Mouse (Mus musculus) right cerebral cortex, postnatal 14 days (tissue): ENCODE data around the gene AI413582.

ENCODE experiments used
- DNase-seq: peaks from one replicate; pipeline ENCODE4 v3.0.0; 2022

The AI413582 gene

GRCm38 (mm10) chr17:27565163-27565941 lies at the start of gene AI413582:
TSS of gene AI413582 (minus strand) at chr17:27565756.
- DNase-seq, result peak; percentile 94

GRCm38 (mm10) chr17:27613016-27613415 lies 47.5 kb upstream of the AI413582 start:
- no peak for DNase-seq

GRCm38 (mm10) chr17:27611994-27612393 lies 46.4 kb upstream of the AI413582 start:
- no peak for DNase-seq

GRCm38 (mm10) chr17:27611519-27611884 lies 45.9 kb upstream of the AI413582 start:
- no peak for DNase-seq

GRCm38 (mm10) chr17:27610679-27611518 lies 45.3 kb upstream of the AI413582 start:
- peak; percentile 70 for DNase-seq

- no peak for DNase-seq
Measured at GRCm38 (mm10) chr17:27609576-27609975, 44.0 kb upstream of the AI413582 start.

GRCm38 (mm10) chr17:27603522-27604234 lies 38.1 kb upstream of the AI413582 start:
- DNase-seq, result no peak

GRCm38 (mm10) chr17:27603036-27603435 lies 37.5 kb upstream of the AI413582 start:
- DNase-seq, result no peak

GRCm38 (mm10) chr17:27600869-27601268 lies 35.3 kb upstream of the AI413582 start:
- no peak for DNase-seq

GRCm38 (mm10) chr17:27600286-27600685 lies 34.7 kb upstream of the AI413582 start:
- no peak for DNase-seq

- DNase-seq, result no peak
Measured at GRCm38 (mm10) chr17:27596376-27597190, 31.0 kb upstream of the AI413582 start.

- DNase-seq, result no peak
Measured at GRCm38 (mm10) chr17:27595659-27596375, 30.3 kb upstream of the AI413582 start.

- no peak for DNase-seq
Measured at GRCm38 (mm10) chr17:27592565-27592910, 27.0 kb upstream of the AI413582 start.

GRCm38 (mm10) chr17:27591826-27592564 lies 26.4 kb upstream of the AI413582 start:
- DNase-seq, result no peak

GRCm38 (mm10) chr17:27588231-27588630 lies 22.7 kb upstream of the AI413582 start:
- DNase-seq, result no peak

GRCm38 (mm10) chr17:27587252-27587651 lies 21.7 kb upstream of the AI413582 start:
- peak; percentile 59 for DNase-seq

GRCm38 (mm10) chr17:27586661-27587060 lies 21.1 kb upstream of the AI413582 start:
- DNase-seq, result no peak

GRCm38 (mm10) chr17:27583185-27583894 lies 17.8 kb upstream of the AI413582 start:
- no peak for DNase-seq

GRCm38 (mm10) chr17:27580392-27581068 lies 15.0 kb upstream of the AI413582 start:
- DNase-seq, result no peak

GRCm38 (mm10) chr17:27579816-27580215 lies 14.3 kb upstream of the AI413582 start:
- no peak for DNase-seq
